Mouse (Mus musculus) fibroblast of lung, adult 2 months (primary cell): ENCODE data around the gene Rnaset2a.
"Not testable (repeated sequence)": the region's sequence is repeated elsewhere in the genome, so short reads cannot be mapped to it uniquely, and the experiment has no call there.

Experiments used
- DNase-seq: peaks from one replicate; pipeline ENCODE4 v3.0.0-alpha.2; 2011; ENCODE audit warnings: low read depth

Gene Rnaset2a

DNA sequence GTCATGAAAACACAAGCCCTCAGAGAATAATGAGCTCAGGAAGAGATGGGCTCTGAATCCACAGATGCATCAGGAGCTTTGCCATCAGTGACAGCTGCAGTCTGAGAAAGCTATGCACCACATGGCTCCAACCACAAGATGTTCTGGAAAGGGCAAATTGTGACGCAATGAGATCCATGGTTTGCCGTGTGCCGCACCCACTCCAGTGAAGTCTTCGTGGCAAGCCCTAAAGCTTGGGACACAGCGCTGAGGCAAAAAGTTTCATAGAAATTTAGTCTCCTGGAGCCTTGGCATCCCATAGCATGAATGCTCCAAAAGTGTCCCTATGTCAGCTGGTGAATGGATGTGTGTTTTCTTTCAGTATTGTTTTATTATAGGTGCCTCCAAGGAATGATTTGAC is 9.8 kb downstream of the Rnaset2a start:
- DNase-seq = not testable (repeated sequence)

DNA sequence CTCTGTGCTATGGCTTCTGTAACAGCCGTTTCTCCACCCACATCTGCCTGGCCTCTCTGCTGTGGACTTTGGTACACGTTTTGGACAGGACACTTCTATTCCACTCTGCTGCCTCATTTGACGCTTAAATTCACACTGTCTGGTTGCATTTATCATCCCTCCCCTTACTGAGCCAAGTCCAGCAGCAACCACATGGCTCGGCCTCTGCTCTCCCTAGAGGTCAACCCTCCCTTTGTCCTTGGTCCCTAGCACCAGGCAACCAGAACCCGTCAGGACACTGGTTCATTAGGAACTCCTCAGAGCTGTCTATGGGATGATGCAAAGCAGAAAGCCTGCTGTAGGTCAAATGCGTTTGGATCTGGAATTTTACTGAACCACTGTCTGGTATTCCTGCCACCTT is 17.0 kb downstream of the Rnaset2a start:
- DNase-seq = not testable (repeated sequence)

DNA sequence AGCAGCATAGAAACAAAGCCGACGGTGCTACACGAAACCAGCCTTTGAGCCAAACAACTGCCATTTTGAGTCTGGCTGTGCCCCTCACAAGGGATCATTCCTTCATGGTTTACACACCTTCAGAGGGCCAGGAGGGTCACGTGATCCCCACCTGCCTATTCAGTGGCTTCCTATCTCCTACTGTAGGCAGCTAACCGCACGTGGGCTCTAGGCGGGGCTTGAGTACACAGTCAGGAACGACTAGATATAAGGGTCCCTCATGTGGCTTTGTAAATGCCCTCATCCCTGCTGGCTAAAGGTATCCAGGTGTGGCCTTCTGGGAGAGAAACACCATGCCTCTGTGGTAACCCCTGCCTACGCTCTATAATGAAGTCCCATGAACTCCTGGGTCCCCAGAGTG is 18.3 kb downstream of the Rnaset2a start:
- DNase-seq = not testable (repeated sequence)

DNA sequence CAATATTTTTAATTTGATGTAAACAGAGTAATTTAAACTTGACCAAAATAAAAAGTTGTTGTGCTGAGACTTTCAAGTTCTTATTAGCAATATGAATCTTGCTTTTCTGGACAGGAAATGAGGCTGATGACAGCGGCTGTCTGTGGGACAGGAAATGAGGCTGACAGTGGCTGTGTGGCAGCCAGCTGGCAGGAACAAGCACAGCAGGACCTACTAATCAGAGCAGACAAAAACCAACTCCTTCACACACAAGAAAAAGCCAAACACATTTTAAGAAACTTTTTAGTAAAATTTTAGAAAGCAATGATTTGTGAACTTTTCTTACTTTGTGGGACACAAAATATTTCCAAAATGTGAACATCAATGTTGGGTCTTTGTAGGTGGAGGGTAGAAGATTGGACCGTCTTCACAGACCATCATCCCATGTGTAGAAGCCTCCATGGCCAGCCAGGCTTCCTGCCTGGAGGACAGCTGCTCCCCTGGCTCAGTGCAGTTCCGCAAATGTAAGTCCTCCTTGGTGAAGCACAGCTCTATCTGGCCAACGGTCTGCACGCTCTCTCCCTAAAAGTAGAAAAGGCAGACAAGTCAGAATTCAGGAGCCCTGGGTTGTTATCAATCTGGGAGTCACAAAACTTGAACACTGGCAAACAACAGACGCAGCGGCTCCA is 19.4 kb downstream of the Rnaset2a start:
- not testable (repeated sequence) for DNase-seq

DNA sequence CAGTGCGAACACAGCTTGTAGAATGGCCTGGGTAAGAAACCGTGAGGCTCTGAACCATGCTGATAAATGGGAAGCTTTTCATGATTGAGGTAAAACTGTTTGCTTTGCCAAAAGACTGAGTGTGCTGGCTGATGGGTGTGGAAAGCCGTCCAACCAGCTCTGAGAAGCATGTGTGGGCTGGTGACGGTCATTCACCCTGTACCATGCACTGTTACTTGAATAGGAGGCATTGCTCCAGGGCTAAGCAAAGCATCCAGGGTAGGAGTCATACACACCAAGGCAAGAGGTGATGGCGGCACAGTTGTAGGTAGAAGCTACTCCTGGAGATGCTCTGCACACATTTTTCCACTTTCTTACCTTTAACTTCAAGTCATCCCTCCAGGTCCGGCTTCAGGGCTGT is 23.3 kb downstream of the Rnaset2a start:
- not testable (repeated sequence) for DNase-seq

DNA sequence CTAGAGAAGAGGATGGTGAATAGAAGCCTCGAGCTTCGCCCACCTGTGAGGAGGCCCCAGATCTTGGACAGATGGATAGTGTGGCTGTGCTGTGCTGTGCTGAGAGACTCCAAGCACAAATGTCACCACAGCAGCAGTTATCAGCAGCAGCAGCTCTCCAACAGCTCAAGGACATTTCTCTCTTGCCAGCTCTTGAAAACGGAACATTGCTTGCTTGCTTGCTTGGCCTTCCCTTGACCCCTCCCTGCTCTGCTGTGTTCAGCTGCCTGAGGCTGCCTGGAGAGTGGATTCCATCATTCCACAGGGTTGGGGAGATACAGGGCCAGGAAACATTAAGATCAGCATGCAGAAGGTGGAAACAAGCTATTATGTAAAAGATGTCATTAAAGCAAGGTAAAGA is 24.9 kb downstream of the Rnaset2a start:
- not testable (repeated sequence) for DNase-seq

DNA sequence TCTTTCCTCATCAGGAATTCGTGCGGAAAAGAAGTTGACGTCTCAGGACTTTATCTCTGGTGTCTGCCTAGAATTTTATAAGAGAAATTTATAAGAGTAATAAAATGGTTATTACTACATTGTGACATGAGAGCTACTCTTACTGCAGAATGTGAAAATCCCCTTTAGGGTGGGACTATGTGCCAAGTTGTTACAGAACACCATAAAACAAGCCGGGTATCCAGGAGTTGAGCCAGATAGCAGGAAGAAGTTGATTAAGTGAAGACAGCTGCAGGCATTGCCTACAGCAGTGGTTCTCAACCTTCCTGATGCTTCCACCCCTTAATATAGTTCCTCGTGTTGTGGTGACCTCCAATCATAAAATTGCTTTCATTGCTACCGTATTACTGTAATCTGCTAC is 31.0 kb downstream of the Rnaset2a start:
- DNase-seq = not testable (repeated sequence)

DNA sequence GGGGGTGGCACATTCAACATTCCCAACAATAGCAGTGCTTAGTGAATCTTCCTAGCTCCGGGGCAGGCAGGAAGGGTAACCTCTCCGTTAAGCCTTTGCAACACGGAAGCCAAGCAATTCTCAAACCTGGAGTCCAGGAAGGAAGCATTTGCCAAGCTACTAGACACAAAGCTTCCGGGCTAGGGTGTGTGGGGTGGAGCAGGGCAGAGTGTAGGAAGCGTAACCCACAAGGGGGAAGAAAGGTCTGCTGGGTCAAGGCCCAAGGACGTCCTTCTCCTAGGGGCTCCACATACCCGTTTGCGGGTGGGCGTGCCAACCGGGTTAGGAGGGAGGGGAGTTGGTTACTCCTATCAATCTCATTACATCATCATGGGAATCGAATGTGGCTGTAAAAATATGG is 31.5 kb downstream of the Rnaset2a start:
- not testable (repeated sequence) for DNase-seq

DNA sequence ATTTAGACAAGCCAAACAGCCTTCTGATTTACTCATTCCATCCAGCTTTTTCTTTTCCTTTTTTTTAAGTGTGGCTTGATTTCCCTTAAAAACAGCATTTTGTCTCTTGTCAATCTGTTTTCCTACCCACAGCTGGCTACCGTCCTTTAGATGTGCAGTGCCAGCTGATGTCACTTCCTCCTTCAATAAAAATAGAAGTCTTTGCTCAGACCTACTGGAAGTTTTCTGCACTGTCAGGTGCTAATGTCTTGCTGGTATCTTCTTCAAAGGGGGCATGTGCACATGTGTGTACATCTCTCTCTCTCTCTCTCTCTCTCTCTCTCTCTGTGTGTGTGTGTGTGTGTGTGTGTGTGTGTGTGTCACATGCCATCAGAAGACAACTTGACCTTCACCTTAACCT is 35.7 kb downstream of the Rnaset2a start:
- DNase-seq = not testable (repeated sequence)

DNA sequence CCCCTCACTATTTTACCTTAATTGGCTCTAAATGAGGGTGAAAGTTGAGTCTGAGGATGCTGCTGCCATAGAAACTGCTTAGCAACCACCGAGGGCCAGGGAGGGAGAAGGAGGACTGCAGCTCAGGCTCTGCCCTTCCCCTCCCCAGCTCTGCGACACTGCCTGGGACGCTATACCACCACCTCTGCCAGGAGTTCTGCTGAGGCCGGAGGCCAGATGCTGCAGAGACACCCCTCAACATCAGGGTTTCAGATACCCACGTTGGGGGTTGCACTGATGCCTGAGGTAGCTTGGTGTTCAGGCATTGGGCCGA is 46.6 kb downstream of the Rnaset2a start:
- DNase-seq = not testable (repeated sequence)

DNA sequence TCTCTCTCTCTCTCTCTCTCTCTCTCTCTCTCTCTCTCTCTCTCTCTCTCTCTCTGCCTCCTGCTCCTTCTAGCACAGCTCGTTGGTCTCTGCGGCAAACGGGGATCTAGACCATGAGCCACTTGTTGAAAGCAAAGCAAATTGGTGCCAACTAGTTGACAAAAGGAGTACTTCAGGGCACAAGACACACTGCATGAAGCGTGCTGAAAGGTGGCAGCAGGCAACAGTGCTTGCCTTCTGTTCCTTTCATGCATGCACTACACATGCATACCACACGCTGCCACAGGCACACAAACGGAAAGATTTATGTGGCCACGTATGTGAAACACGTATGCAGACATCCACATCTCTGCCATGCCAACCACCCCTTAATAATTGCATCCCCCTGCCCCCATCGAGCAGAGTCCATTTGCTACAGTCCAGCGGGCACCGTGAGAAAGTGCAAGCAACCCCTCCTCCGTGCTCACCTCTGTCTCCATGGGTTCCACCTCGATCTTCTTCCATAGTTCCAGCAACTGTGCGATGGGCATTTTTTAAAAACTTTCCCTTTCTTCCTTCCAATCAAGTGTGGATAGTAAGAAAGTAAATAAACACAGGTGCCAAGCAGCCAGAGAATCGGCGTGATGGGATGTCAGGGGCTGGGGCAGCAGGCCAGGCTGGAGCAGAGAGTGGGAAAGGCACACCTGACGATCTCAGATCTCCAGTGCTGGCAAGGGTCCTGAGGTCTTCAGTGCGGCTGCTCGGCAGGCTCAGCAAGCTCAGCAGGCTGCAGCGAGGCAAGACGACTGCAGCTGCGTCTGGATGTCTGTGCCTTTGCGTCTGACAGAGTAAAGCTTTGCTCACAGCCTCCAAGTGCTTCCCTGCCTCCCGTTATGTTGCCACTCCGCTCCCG is 47.2 kb downstream of the Rnaset2a start:
- not testable (repeated sequence) for DNase-seq

DNA sequence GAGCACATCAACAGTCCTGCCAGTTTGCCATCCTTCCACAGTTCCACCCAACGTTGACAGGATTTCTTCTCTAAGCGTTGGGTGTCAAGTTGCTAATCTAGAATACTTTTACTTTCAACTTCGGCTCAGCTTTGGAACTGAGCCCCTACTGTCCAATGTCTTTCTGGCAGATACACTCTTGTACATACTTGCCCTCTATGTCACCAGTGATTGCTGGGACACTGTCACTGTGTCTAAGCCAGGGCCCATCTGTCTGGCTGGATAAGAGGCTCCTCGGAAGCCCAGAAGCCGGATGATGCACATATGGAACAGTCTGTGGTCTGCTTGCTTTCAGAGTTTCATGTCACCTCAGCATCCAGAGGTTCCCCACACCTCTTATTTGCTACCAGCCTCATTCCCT is 51.7 kb downstream of the Rnaset2a start:
- not testable (repeated sequence) for DNase-seq

DNA sequence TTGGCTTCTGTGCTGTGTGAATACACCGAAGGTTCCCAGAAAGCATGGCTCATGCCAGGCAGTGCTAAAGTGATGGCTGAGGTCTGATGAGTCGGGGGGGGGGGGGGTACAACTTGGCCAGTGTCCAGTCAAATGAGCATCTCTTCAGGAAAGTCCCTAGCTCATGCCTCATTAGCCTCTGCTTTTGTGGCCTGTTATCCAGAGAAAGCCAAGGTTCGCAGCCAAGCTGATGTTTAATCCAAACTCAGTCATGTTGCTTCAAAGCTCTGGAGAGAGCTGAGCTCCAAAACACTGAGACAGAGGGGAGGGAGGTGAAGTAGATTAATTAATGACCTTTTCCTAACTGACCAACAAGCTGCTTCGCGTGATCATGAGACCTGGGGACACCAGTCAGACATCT is 52.2 kb downstream of the Rnaset2a start:
- not testable (repeated sequence) for DNase-seq

DNA sequence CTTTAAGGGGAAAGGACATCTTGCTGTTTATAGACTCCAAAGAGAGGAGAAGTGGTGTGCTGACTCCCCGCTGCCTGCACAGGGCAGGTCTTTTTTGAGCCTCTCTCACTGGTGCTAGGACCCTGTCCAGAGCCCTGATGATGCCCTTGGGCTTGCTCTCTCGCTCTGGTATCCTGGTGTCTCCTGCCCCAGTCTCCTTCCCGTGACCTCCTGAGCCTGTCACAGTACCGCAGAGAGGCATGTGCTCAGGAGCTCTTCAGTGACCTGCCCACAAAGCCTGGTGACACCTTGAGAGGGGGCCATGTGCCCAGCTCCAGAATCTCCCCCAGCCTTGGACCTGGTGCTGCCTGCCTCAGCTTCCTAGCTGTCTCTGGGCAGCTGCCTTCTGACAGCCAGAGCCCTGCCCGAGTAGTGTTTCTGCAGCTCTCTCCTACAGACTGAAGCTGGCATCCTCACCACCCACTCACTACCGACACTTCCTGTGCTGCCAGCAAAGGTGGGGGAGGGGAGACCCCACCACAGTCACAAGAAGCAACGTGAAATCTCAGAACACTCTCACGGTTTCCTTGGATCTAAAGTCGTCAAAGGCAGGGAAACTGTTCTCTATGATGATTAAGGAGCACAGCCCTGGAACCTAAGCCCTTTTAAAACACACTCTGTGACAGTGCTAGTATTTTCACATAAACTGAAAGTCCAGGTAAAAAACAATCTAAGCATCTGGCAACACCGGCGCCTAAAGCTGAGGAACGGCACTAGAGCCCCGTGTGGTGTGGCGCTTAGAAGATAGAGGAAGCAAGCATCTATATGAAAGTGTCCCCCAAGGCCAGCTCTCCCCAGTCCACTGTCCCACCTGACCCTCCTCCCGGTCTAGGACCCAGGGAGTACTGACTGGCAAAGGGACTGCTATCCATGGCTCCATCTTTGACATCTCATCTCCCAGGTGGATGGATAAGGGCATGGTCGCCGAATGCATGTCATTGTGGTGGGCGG is 55.1 kb downstream of the Rnaset2a start:
- DNase-seq = not testable (repeated sequence)

DNA sequence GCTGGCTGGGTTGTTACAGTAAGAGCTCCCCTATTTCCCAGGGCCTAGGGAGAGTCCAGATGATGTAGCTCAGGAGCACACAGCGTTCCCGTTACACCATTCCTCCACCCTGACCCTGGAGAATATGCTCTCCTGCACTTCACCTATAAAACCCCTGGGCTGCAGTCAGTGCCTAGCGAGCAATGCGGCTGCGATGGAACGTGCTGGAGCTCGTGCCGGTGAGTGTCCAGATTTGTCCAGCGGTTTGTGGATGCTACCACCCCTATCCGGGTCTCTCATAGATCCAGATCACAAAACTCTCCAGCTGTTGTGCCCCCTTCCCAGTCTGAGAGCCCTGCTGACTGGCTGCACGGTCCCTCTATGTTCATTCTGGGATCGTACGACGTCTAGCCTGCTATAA is 56.6 kb downstream of the Rnaset2a start:
- not testable (repeated sequence) for DNase-seq

DNA sequence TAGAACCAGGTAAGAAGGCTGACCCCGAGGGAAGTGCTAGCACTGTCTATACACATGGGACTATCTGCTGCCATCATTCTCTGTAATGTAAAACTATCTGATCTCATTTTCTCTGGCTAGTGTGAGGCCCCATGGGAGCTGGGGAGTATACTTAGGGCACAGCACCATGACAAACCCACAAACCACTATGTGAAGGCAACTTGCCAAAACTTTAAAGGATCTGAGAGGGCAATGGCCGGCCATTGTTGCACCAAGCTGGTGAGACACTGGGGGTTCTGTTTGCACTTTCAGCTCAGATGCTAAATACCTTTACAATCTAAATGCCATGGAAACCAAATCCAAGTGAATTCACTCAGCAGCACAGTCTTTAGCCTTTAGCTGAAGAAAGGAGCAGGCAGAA is 78.0 kb downstream of the Rnaset2a start:
- not testable (repeated sequence) for DNase-seq
